Mouse (Mus musculus): ENCODE data around the gene Mef2b. TPM values are rescaled to one million over a fixed set of nuclear protein-coding genes. Genes with fewer than 3 reads are reported as not detected.
A peak's percentile ranks its signal among the peaks of the same experiment; 100 is the strongest.
"Not testable (repeated sequence)": the region's sequence is repeated elsewhere in the genome, so short reads cannot be mapped to it uniquely, and the experiment has no call there.

The Mef2b gene
- total RNA-seq, 2 experiments from 2014 or later: 0.25 to 0.29 TPM

DNA sequence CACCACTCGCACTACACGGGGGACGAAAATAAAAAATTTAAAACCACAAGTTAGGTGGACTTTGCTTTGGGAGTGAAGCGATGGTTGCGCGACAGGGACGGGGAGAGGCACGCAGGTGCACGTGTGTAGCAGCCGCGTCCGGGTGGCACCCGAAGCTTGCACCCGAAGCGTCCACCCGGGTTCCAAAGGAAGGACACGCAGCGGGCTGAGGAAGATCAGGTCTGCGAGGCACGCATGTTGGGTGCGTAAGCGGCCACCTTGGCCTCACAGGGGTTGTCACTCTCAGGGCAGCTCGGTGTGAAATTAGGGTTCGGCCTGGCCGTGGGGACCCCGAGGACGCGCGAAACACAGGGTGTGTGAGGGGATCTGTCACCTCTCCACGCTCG is 72.2 kb downstream of the Mef2b start:
- DNase-seq: peak; percentile 42
- intact Hi-C loops (cut with DNase I; ENCODE audit: low total_unique reads): no loop called here

DNA sequence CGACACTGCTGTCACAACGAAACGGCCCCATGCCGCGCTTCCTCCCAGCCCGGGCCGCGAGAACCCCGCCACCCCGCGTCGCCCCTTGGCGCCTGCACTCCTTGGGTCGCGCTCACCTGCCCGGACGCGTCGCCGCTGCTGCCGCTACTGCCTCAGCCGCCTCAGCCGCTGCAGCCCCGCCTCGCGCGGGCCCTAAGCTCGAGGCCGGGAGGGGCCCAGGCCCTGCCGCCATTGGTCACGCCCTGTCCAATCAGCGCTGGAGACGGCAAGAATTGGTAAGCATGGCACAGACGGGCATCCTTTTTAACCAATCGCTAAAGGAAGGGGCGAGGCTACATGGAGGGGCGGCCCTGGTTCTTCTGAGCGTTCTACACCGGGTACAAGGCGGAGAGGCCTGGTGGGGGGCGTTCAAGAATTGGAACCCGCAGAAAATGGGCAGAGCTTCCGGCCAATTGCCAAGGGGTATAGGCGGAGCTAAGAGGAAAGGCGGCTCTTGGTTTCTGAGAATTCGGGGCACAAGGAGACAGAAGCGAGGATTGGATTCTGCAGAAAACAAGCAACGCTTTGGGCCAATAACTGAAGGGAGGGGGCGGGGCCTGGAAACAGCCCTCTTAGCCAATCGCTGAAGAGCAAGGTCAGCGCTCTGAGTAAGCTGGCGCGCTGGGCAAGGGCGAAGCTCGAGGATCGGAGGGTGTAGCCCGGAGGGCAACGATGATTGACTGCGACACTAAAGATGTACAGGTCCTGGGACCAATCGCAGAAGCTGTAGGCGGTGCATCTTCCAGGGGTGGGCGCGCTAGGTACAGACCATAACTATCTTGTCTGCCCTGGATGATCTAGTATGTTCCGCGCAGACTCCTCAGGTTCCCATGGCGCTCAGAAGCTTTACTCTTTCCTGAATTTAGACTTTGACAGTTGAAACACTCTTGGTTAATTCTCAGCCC is 72.9 kb downstream of the Mef2b start, which contains the start of gene Slc25a42:
TSS of gene Slc25a42 (minus strand) at position 194 of the 944 bp plus-strand sequence.
- peak; percentile 96 for DNase-seq
- intact Hi-C loops (cut with DNase I; ENCODE audit: low total_unique reads): no loop called here

DNA sequence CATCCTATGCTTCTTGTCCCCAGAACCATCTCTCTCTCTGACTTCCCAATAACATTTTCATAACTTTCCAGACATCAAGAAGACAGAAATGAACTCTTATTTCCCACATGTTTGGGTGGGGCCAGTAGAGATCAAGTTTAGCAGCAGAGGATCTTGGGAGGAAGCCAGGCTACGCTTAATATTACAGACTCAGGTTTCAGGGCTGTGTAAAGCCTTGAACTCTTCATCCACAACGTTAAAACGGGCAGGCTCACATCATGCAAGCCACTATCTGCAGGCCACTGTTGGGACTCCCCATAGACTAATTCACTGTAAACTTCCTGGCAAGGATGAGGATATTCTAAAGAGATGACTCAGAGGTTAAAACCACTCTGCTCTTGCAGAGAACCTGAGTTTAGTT is 74.9 kb downstream of the Mef2b start:
- intact Hi-C loops (cut with DNase I; ENCODE audit: low total_unique reads): no loop called here
- DNase-seq: no peak

DNA sequence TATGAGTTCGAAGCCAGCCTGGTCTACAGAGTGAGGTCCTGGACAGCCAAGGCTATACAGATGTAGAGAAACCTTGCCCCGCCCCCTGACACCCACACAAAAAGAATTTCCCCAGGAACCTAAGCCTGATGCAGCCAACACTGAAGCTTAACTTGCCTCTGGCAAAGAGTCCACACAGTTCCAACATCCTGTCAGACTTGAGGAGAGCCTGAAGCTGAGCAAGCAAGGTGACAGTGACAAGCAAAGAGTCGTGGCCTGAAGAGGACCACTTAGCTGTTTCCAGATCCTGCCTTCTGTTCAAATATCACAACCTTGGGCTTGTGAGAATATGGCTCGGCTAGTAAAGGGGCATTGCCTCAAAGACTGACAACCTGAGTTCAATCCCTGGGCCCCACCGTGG is 75.6 kb downstream of the Mef2b start:
- no peak for DNase-seq
- intact Hi-C loops (cut with DNase I; ENCODE audit: low total_unique reads): no loop called here

DNA sequence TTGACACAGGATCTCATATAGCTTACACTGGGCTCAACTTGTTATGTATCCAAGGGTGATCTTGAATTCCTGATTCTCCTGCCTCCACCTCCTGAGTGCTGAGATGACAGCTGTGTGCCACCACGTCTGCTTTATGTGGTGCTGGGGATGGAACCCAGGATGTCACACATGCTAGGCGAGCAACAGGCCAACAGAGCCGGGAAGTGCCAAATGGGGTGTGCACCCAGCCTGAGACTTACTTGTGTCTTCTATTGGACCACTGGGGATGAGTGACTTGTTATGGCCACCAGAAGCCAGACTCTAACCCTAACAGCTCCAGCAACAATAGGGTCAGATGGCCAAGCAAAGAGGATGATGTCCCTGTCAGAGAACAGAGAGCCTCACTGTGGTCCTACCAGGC is 76.7 kb downstream of the Mef2b start:
- intact Hi-C loops (cut with DNase I; ENCODE audit: low total_unique reads); DNase-seq: not testable (repeated sequence)

DNA sequence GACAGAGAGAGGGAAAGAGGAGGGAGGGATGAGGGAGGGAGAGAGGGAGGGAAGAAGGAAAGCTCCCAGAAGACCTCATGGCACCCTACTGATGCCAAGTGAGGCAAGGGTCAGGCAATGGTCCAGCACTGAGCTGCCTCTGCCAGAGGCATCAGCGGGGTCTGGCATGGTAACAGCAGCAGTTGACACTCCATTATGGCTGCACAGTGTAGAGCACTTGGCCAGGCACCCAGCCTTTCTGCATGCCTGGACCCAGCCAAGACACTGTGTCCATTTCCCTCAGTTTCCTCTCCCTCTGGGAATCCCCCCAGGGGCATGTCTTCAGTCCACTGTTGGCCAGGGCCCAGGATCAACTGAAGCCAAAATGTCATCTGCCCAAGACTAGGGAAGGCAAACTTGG is 77.1 kb downstream of the Mef2b start:
- intact Hi-C loops (cut with DNase I; ENCODE audit: low total_unique reads): no loop called here
- peak; percentile 75 for DNase-seq

Small RNA genes lying within 50 kb of the gene (microRNA-seq; reads per million reads assigned to microRNA genes)
- gene Mir7066: 0 reads per million in 2 experiments

Other genes with a start within 250 kb of the Mef2b start
- gene Tssk6, start 237.5 kb upstream of the Mef2b start, total RNA-seq (2021): under 1 TPM in 1 of 2 experiments, not detected in 1; 0.31 TPM
- gene Ndufa13, start 237.2 kb upstream of the Mef2b start, total RNA-seq (2021): 100 to 1,000 TPM; 265 to 294 TPM
- gene Yjefn3, start 237.0 kb upstream of the Mef2b start, total RNA-seq (2021): 10 to 100 TPM in 1 of 2 experiments, 1 to 10 TPM in 1; 7.8 to 10.2 TPM
- gene Gatad2a, start 143.3 kb upstream of the Mef2b start, total RNA-seq (2021): 10 to 100 TPM; 31.0 to 35.1 TPM
- 10 to 100 TPM; 22.6 to 26.3 TPM for gene Mau2, start 97.0 kb upstream of the Mef2b start, total RNA-seq (2021)
- 10 to 100 TPM; 17.7 to 17.9 TPM for gene Sugp1, start 96.9 kb upstream of the Mef2b start, total RNA-seq (2021)
- under 1 TPM in 1 of 2 experiments, not detected in 1; 0.51 TPM for gene Tm6sf2, start 66.8 kb upstream of the Mef2b start, total RNA-seq (2021)
- under 1 TPM in 1 of 2 experiments, not detected in 1; 0.06 TPM for gene Hapln4, start 56.3 kb upstream of the Mef2b start, total RNA-seq (2021)
- under 1 TPM; 0.02 to 0.04 TPM for gene Ncan, start 18.8 kb upstream of the Mef2b start, total RNA-seq (2021)
- 1 to 10 TPM; 2.2 to 4.4 TPM for gene Nr2c2ap, start 8.4 kb upstream of the Mef2b start, total RNA-seq (2021)
- 1 to 10 TPM; 8.1 to 8.8 TPM for gene Rfxank, start 557 bp upstream of the Mef2b start, total RNA-seq (2021)
- gene Borcs8, start 212 bp upstream of the Mef2b start, total RNA-seq (2021): 10 to 100 TPM; 14.4 to 18.4 TPM
- gene Tmem161a, start 32.6 kb downstream of the Mef2b start, total RNA-seq (2021): 10 to 100 TPM; 76.0 to 78.1 TPM
- 10 to 100 TPM; 25.5 to 29.2 TPM for gene Slc25a42, start 72.6 kb downstream of the Mef2b start, total RNA-seq (2021)
- gene Sugp2, start 94.5 kb downstream of the Mef2b start, total RNA-seq (2021): 10 to 100 TPM; 42.3 to 44.1 TPM
- gene Armc6, start 94.8 kb downstream of the Mef2b start, total RNA-seq (2021): 1 to 10 TPM; 6.5 to 9.9 TPM
- gene Homer3, start 143.1 kb downstream of the Mef2b start, total RNA-seq (2021): 1 to 10 TPM; 8.5 to 8.7 TPM
- 10 to 100 TPM; 25.3 to 27.5 TPM for gene Ddx49, start 162.8 kb downstream of the Mef2b start, total RNA-seq (2021)
- gene Cope, start 162.8 kb downstream of the Mef2b start, total RNA-seq (2021): 100 to 1,000 TPM; 123 to 134 TPM
- 10 to 100 TPM; 14.5 to 24.5 TPM for gene Cers1, start 176.1 kb downstream of the Mef2b start, total RNA-seq (2021)
- gene Gdf1, start 190.1 kb downstream of the Mef2b start, total RNA-seq (2021): 1 to 10 TPM; 1.3 to 2.8 TPM
- gene Upf1, start 213.6 kb downstream of the Mef2b start, total RNA-seq (2021): 10 to 100 TPM; 31.6 to 35.0 TPM
- gene Comp, start 233.8 kb downstream of the Mef2b start, total RNA-seq (2021): 10 to 100 TPM; 18.6 to 19.6 TPM

Data from gastrocnemius, postnatal 14 days (tissue).